Mouse (Mus musculus): Measurements from ENCODE around the gene Mapk6.
A peak's percentile ranks its signal among the peaks of the same experiment; 100 is the strongest.
"Not testable (repeated sequence)": the region's sequence is repeated elsewhere in the genome, so short reads cannot be mapped to it uniquely, and the experiment has no call there.

Mapk6 gene

DNA sequence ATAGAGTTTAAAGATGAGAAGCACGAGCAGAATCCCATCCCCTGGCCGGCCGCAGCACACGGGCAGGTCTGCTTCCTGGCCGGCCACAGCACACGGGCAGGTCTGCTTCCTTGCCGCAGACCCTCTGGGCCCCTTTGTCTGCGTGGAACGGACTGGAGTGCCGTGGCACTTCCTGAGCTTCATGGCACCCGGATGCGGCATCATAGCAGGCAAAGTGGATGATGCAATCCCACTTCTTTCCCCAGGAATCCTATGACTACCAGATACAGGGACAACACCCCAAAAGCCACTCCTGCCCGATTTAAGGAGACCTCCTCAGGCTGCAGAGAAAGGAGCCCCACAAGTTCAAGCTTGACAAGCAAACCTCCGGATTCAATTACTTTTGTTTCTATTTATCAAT, 27.0 kb downstream of the Mapk6 start:
- no peak for DNase-seq (ENCODE audit: low spot score)

GRCm38 (mm10) chr9:75378774-75379173, 31.0 kb downstream of the Mapk6 start:
- DNase-seq (ENCODE audit: low spot score): no peak

DNA sequence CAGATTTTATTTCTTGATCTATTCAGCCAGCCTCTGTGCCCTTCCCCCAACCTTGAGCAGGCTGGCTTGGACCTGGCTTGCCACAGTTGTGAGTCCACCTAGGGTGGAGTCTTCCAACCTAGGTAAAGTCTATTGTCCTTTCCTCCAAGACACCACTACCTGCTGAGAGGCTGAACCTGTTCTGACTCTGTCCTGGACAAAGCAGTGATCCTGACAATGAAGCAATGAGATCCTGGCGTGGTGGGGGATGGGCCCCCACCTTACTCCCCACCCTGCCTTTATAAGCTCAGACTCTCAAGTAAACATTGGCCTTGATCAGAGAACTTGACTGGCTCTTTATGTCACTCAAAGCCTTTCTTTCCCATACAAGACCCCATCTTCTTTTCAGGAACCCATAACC, 33.4 kb downstream of the Mapk6 start:
- DNase-seq (ENCODE audit: low spot score): no peak

- no peak for DNase-seq (ENCODE audit: low spot score)
Measured at GRCm38 (mm10) chr9:75375606-75376005, 34.2 kb downstream of the Mapk6 start.

GRCm38 (mm10) chr9:75368779-75369178, 41.0 kb downstream of the Mapk6 start:
- DNase-seq (ENCODE audit: low spot score): no peak

GRCm38 (mm10) chr9:75366191-75366590, 43.6 kb downstream of the Mapk6 start:
- DNase-seq (ENCODE audit: low spot score): no peak

DNA sequence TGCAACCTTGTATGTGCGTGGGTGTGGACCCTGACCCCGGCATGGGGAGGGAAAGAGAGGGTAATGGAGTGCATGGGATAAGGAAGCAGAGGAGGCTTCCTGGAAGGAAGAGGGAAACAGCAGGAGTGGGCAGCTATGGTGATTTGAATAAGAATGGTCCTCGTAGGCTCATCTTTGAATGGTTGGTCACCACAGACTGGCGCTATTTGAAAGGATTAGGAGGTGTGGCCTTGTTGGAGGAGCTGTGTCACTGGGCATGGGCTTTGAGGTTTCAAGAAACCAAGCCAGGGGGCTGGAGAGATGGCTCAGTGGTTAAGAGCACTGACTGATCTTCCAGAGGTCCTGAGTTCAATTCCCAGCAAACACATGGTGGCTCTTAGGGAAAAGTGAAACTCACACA, 44.6 kb downstream of the Mapk6 start:
- DNase-seq (ENCODE audit: low spot score): no peak

DNA sequence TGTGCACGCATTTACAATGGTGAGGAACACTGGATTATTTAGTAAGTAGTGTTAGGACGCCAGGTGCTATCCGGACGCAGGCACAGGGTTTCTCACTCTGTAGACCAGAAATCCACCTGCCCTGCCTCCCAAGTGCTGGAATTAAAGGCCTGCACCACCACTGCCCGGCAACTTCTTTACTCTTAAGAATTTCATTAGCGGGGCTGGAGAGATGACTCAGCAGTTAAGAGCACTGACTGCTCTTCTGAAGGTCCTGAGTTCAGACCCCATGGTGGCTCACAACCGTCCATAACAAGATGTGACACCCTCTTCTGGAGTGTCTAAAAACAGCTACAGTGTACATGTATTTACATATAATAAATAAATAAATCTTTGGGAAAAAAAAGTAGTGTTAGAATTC, 46.1 kb downstream of the Mapk6 start:
- DNase-seq (ENCODE audit: low spot score): not testable (repeated sequence)

DNA sequence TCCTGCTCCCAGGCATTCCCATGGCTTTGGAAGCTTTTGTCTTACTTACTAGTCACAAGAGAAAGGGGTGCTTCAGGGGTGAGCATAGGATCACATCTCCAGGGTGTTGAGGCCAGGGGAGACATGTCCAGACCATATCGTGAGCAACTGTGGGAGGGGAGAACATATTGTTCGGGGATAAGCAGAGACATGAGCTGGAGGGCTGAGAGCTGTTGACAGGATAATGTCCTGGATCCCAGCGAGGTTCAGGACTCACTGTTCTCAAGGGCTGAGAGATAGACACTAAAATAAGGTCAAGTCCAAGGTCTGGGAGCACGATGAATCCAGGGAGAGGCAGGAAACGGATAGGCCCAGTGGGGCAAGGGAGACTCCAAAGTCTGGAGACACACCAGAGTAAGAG, 46.8 kb downstream of the Mapk6 start:
- no peak for DNase-seq (ENCODE audit: low spot score)

GRCm38 (mm10) chr9:75362201-75362600, 47.6 kb downstream of the Mapk6 start:
- no peak for DNase-seq (ENCODE audit: low spot score)

- peak; percentile 81 for DNase-seq (ENCODE audit: low spot score)
Measured at GRCm38 (mm10) chr9:75361699-75362098, 48.1 kb downstream of the Mapk6 start.

DNA sequence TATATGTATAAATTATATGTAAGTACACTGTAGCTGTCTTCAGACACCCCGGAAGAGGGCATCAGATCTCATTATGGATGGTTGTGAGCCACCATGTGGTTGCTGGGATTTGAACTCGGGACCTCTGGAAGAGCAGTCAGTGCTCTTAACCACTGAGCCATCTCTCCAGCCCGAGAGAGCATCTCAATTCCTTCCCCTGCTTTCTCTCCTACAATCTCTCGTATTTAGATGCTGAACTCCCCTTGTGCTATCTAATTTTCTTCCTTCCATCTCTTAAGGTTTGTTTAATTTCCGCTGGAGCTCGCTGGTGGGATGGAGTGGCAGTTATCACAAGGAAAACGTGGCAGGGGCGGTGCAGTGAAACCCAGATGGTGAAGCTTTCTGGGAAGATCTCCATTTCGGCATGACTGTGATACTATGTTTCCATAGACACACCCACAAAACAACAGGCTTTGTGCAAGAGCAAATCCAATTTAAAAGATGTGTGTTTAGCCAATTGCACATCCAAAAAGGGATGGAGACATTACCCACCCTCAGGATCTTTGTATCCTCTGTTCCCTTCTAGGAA, 52.6 kb downstream of the Mapk6 start:
- no peak for DNase-seq (ENCODE audit: low spot score)

DNA sequence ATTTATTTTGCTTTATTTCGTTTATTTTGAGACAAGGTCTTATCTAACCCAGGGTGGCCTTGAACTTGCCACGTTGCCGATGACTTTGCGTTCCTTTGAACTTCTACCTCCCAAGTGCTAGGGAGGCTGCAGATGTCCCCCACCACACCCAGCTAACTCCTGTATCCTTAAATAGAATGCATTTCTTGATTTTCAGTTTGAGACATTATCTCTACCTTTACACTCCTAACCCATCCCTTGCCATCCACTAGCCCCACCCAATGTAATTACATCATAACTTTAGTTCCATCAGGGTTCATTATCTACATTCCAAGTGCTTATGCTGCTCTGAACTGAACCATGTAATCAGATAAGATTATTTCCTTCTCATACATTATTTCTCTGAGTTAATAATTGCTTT, 54.0 kb downstream of the Mapk6 start:
- DNase-seq (ENCODE audit: low spot score): no peak

GRCm38 (mm10) chr9:75353094-75353493, 56.7 kb downstream of the Mapk6 start:
- no peak for DNase-seq (ENCODE audit: low spot score)

- no peak for DNase-seq (ENCODE audit: low spot score)
Measured at GRCm38 (mm10) chr9:75348641-75349040, 61.2 kb downstream of the Mapk6 start.

DNA sequence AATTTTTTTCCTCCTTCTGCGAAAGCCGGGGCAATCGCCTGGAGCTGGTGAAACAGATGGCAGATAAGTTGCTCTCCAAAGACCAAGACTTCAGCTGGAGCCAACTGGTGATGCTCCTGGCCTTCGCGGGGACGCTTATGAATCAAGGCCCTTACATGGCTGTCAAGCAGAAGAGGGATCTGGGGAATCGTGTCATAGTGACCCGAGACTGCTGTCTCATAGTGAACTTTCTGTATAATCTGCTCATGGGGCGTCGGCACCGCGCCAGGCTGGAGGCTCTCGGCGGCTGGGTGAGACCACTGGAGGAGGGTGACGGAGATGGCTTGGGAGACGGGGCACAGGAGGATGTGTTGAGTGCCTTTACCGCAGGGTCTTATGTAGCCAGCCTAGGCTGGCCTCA, 61.7 kb downstream of the Mapk6 start:
- no peak for DNase-seq (ENCODE audit: low spot score)

- no peak for DNase-seq (ENCODE audit: low spot score)
Measured at GRCm38 (mm10) chr9:75347458-75347857, 62.3 kb downstream of the Mapk6 start, which contains the start of gene Bcl2l10. Bcl2l10 (plus strand) TSS chr9:75347758.

- no peak for DNase-seq (ENCODE audit: low spot score)
Measured at GRCm38 (mm10) chr9:75342433-75342832, 67.4 kb downstream of the Mapk6 start.

DNA sequence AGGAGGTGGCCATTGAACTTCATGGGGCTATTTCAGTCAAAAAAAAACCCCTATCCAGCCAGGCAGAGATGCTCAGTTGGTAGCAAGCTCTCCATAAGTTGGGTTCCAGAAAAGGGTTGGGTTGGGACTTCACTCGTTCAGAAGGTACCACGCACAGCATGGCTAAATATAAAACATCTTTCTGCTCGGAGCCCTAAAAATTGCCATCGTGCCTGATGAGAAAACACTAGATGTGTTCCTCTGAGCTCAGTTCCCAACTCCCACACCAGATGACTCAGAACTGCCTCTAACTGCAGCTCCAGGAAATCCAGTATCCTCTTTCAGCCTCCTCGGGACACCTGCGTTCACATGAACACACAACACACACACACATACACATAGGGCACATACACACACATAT, 71.8 kb downstream of the Mapk6 start:
- no peak for DNase-seq (ENCODE audit: low spot score)

DNA sequence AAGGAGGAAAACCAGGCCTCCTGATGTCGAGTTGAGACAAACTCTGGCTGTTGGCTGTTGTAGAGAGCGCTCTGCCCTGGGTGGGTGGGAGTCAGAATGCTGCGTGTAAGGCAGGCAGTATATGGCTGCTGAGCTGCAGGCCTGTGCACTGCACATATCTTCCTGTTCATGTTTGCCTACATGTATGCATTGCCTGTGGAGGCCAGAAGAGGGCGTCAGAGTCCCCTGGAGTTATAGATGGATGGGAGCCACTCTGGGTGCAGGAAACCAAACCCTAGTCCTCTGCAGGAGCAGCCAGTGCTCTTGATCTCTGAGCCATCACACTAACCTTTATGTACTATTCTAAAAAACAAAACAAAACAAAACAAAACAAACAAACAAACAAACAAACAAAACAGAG, 75.4 kb downstream of the Mapk6 start:
- no peak for DNase-seq (ENCODE audit: low spot score)

GRCm38 (mm10) chr9:75330821-75331220, 79.0 kb downstream of the Mapk6 start:
- DNase-seq (ENCODE audit: low spot score): no peak

DNA sequence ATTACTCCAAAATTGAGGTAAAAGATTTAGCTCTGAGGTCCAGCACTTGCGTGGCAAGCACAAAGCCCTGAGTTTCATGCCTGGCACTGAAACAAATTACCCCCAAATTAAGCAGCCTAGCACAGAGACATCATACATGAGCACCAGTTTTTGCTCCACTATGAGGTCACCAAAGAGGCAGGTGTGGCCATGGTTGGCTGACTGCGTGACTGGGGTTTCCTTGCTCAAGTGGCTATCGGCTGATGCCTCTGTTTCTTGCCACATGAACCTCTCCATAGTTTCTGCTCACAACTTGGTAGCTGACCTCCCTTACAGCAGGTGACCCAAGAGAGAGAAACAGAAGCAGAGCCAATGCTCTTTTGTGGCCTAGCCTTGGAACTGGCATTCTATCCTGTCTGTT, 81.8 kb downstream of the Mapk6 start:
- no peak for DNase-seq (ENCODE audit: low spot score)

GRCm38 (mm10) chr9:75322099-75322885, 87.5 kb downstream of the Mapk6 start:
- DNase-seq (ENCODE audit: low spot score): no peak

DNA sequence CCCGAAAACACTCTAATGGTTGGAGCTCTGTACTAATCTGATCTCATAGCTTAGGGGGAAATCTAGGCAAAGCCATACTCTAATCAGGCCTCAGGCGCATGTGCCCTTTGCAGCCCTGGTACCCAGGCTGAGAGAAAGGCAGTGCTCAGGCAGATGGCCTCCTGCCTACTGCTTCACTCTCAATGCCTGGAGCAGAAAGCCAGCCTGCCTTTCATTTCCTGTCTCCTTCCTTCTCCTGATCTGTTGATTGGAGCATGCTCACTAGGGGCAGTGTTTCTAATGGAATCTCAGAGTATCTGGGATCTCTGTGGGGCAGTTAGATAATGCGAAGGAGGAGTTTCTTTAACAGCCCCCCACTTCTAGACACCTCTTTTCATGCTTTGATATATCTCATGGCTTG, 90.4 kb downstream of the Mapk6 start:
- peak; percentile 23 for DNase-seq (ENCODE audit: low spot score)
